Mouse (Mus musculus) embryo, embryonic 9.5 days (tissue): ENCODE data around the gene Tenm2.

Experiments used
- DNase-seq: peaks from one replicate; pipeline ENCODE4 v3.0.0-alpha.2; 2017; ENCODE audit errors: extremely low spot score

Gene Tenm2

GRCm38 (mm10) chr11:36134645-36135044, 1101.1 kb downstream of the Tenm2 start:
- DNase-seq, result no peak

- no peak for DNase-seq
These were observed 1112.5 kb downstream of the Tenm2 start for GRCm38 (mm10) chr11:36123275-36123674.

GRCm38 (mm10) chr11:36121410-36121929, 1114.3 kb downstream of the Tenm2 start:
- DNase-seq, result no peak

- no peak for DNase-seq
These were observed 1115.0 kb downstream of the Tenm2 start for GRCm38 (mm10) chr11:36120591-36121409.

GRCm38 (mm10) chr11:36113326-36113725, 1122.4 kb downstream of the Tenm2 start:
- no peak for DNase-seq

GRCm38 (mm10) chr11:36108970-36109731, 1126.6 kb downstream of the Tenm2 start:
- peak; percentile 31 for DNase-seq

GRCm38 (mm10) chr11:36107840-36108239, 1127.9 kb downstream of the Tenm2 start:
- DNase-seq, result no peak

- DNase-seq, result peak; percentile 32
These were observed 1129.1 kb downstream of the Tenm2 start for GRCm38 (mm10) chr11:36106639-36107038.

GRCm38 (mm10) chr11:36103556-36103955, 1132.2 kb downstream of the Tenm2 start:
- DNase-seq, result no peak

- DNase-seq, result no peak
These were observed 1139.5 kb downstream of the Tenm2 start for GRCm38 (mm10) chr11:36096219-36096618.

- peak; percentile 29 for DNase-seq
These were observed 1145.6 kb downstream of the Tenm2 start for GRCm38 (mm10) chr11:36090210-36090609.

- peak; percentile 9 for DNase-seq
These were observed 1154.2 kb downstream of the Tenm2 start for GRCm38 (mm10) chr11:36081399-36082053.

GRCm38 (mm10) chr11:36080766-36081165, 1155.0 kb downstream of the Tenm2 start:
- no peak for DNase-seq

GRCm38 (mm10) chr11:36078391-36078790, 1157.4 kb downstream of the Tenm2 start:
- no peak for DNase-seq

- DNase-seq, result no peak
These were observed 1161.7 kb downstream of the Tenm2 start for GRCm38 (mm10) chr11:36074015-36074567.

- DNase-seq, result no peak
These were observed 1162.5 kb downstream of the Tenm2 start for GRCm38 (mm10) chr11:36073074-36073818.

GRCm38 (mm10) chr11:36072646-36073045, 1163.1 kb downstream of the Tenm2 start:
- no peak for DNase-seq

GRCm38 (mm10) chr11:36072038-36072437, 1163.7 kb downstream of the Tenm2 start:
- no peak for DNase-seq

- DNase-seq, result no peak
These were observed 1176.4 kb downstream of the Tenm2 start for GRCm38 (mm10) chr11:36059325-36059843.

- DNase-seq, result no peak
These were observed 1179.2 kb downstream of the Tenm2 start for GRCm38 (mm10) chr11:36056525-36056924.

GRCm38 (mm10) chr11:36054323-36054722, 1181.4 kb downstream of the Tenm2 start:
- DNase-seq, result no peak
